Mouse (Mus musculus) heart, postnatal 14 days (tissue): ENCODE measurements around the gene Fads3. TPM values are rescaled to one million over a fixed set of nuclear protein-coding genes. Genes with fewer than 3 reads are reported as not detected.
A peak's percentile ranks its signal among the peaks of the same experiment; 100 is the strongest.

ENCODE experiments used
- DNase-seq, 2 experiments: peaks; one replicate each; pipeline ENCODE4 v3.0.0; 2021 to 2022
- intact Hi-C: fragments of 180-260 bp; cut with DNase I; formaldehyde crosslinking; loops from one replicate; pipeline ENCODE4 v1.15.1; 2025
- total RNA-seq, 2 experiments: library from RNA; stranded (reverse); gene quantifications; 2 replicates each; pipeline ENCODE4 v1.2.3; 2021

The Fads3 gene
- total RNA-seq, 2 experiments from 2014 or later: 33.0 to 36.3 TPM

DNA sequence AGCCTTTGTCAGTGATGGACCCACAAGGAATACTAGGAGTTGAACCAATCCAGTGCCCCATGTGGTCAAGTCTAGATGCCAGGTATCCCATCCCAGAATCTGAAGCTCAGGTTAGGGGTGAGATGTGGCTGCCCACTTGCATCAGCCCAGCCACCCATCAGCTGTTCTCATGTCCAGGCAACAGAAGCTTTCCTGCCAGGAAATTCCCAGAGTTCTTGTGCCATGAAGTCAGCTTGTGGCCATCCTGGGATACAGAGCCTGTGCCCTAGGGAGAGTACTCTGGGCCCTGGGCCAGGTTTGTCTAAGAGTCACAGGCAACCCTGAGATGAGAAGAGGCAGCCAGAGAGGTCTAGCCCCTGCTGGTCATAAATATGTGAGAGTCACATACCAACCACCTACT lies 2.3 kb downstream of the Fads3 start:
- intact Hi-C loops: loop anchor here (5.0 kb wide), 1 partner anchor 154 kb away; no protein-coding TSS in a partner anchor
- peak; percentile 73 to 82 for DNase-seq

DNA sequence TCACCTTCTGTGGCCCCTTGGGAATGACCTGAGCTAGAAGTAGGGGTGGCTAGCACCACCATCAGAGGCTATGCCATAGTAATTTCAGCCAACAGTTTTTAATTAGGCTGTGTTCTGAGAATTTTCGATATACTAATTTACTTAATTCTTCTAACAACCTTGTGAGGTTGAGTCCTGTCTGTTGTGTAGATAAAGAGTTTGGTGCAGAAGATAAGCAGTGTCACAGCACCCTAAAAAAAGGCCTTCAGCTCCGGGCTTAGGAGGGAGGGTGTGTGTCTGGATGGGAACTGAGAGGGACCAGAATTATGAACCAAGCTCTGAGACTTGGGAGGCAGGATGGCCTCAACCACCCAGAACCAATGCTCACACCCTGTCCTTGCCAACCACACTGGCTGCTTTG lies 4.3 kb downstream of the Fads3 start:
- intact Hi-C loops: no loop called here
- DNase-seq: no peak

DNA sequence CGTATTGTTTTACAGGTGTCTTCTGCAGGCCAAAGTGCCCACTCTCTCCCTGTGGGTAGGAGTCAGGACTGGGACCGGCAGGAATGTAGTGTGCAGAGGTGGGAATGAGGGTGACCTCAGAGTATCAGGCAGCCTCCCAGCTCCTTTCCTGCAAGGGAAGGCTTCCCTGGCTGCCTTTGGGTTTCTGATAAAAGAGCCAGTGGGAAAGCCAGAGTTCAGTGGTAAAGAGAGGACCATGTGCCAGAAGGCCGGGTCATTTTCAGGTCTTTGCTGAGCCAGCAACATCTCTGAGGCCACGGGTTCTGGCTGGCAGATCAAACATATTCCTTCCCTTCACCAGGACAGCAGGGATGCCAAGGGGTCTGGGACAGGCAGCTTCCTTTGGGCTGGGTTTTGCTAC lies 5.0 kb downstream of the Fads3 start:
- DNase-seq: peak in 1 of 2 experiments; percentile 49
- intact Hi-C loops: no loop called here

DNA sequence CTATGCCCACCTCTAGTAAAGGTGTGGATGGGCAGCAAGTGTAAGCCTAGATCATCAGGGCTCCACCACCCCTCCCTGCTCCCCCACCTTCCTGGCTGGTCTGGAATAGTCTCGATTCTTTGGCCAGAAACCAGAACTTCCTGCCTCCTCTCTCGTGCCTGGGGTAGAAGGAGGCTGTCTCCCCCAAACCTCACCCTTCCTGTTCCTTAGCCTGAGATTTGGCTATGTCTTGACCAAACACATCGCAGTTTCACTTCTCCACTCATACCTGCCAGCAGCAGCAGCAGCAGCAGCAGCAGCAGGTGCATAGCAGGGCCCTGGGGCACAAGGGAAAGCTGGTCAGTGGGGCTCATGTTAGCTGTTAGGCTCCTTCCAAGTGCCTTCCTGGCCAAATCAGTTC lies 5.6 kb downstream of the Fads3 start:
- DNase-seq: no peak
- intact Hi-C loops: no loop called here

DNA sequence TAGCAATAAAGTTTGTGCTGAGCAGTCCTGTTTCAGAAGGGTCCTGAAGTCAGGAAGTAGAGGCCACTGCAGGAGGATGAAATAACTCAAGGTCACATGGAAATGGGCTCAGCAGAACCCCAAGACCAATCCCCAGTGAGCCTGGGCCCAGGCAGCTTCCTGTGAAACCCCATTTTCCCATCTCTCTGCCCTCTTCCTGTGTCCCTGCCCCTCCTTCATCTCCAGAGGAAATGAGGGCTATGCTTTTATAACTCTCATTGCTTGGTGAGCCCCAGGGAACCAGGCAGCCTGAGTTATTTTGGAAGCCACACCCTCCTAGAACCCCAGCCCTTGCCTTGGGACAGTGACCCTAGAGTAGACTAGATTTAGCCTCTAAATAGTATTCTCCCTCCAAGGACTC lies 8.2 kb downstream of the Fads3 start:
- intact Hi-C loops: no loop called here
- DNase-seq: no peak

DNA sequence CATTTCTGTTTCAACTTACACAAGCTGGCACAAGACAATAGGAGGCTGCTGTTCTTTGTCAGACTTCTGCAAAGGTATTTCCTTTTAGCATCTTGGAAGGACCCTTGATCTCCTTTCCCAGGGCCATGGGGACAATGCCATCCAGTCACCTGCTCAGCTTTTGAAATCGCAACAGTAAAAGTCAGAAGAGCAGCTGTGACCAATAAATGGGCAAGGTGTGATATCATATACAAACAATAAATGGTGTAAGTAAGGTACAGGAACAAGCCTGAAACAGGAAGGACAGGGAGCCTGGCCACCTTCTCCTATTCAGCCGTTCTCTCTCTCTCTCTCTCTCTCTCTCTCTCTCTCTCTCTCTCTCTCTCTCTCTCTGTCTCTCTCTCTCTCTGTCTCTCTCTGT lies 9.1 kb downstream of the Fads3 start:
- no peak for DNase-seq
- intact Hi-C loops: no loop called here

DNA sequence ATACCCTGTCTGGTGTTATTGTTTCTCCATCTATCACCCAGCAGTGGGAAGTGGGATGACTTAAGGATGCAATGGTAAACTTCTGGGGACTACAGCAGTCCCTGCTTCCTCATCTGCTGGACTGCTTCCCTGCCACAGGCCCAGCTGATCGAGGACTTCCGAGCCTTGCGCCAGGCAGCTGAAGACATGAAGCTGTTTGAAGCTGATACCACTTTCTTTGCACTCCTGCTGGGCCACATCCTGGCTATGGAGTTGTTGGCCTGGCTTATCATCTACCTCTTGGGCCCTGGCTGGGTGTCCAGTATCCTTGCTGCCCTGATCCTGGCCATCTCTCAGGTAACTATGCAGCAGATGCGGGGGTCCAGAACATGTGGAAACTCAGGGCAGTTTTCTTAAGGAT lies 11.3 kb downstream of the Fads3 start:
- intact Hi-C loops: no loop called here
- no peak for DNase-seq

DNA sequence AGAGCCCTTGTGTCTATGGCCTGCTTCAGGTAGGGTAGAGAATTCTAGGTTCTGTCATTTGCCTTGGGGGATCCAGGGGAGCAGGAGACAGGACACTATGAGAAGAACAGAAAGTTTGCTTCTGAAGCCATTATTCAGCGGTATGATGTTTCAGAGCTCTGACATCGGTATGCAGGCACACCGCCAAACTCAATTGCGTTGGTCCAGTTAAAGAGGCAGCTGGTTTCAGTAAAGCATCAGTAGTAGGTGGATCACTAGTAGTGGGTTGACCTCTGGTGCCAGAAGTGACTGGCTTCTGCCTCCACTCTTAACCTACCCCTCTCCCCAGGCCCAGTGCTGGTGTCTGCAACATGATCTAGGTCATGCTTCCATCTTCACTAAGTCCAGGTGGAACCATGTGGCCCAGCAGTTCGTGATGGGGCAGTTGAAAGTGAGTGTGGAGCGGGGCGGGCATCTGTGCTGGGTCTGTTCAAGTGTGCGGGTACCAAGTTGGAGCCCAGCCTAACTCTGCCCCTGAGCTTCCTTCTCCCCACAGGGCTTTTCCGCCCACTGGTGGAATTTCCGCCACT lies 12.4 kb downstream of the Fads3 start:
- peak; percentile 23 to 37 for DNase-seq
- intact Hi-C loops: no loop called here

DNA sequence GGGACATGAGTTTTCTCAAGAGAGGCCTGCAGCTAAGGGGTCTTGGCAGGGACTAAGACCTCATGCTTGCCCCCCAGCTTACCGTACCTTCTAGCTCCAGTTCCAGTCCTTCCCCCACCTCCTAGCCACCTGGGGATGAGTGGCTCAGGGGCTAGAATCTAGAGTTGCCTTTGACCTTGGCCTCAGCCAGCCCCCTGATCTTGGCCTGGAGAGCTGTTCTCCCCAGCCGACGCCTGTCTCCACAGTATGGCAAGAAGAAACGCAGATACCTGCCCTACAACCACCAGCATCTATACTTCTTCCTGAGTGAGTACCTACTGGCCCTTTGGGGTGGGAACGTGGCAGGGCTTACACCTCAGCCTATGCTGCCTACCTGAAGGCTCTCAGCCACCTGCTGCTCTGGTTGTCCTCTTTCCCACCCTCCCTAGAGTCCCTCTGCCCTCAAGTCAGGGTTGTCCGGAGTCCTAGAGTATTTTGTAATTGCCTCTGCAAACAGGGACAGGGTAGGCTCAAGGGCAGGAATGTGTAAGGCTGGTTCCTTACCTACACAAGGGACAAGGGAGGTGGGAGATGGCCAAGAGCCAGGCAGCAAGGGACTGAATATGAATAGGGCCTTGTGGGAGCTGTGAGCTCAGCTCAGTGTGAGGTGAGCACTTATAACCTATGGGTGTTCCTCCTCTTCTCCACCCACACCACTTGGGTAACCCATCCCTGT lies 13.1 kb downstream of the Fads3 start:
- intact Hi-C loops: no loop called here
- DNase-seq: no peak

DNA sequence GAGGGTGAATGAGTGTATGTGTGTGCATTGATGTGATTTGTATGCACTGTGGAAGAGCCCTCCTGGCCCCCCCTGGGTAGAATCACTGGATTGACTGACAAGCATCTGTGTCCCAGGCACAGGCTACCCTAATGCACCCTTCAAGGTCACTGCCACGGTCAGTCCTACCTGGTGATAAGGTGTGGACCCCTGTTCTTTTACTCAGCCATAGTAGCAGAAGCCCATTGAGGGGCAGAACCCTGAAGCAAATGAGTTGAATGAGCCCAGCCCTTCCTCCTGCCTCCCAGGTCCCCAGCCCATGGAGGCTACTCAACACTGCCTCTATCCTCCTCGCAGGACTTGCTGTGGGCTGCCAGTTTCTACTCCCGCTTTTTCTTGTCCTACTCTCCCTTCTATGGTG lies 13.9 kb downstream of the Fads3 start:
- intact Hi-C loops: no loop called here
- DNase-seq: no peak

DNA sequence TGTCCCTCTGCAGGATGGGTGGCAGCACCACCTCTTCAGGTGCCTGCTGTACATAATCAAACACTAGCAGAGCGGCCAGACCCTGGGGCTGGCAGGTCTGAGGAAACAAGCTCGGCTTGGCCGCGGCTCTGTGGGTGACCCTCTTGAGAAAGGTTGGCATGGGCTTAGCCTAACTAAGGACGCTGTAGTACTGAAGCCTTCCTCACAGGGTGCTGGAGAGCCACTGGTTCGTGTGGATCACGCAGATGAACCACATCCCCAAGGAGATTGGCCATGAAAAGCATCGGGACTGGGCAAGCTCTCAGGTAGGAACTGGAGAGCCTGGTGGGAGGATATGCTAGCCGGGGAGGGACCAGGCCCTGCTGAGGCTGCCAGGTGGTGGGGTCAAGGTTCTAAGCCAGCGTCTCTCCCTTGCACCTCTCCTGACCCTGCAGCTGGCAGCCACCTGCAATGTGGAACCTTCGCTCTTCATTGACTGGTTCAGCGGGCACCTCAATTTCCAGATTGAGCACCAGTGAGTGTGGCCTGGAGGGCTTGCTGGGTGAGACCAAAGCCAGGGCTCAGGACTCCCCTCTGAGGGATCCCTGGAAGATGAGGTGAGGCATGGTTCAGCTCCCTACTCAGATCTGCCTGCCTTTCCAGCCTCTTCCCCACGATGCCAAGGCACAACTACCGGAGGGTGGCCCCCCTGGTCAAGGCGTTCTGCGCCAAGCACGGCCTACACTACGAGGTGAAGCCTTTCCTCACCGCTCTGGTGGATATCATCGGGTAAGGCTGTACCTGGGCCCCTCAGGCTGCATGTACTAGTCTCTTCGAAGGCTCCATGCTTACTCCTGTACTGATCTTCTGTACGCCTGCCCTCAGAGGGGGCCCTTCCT lies 14.7 kb downstream of the Fads3 start:
- intact Hi-C loops: no loop called here
- DNase-seq: no peak

DNA sequence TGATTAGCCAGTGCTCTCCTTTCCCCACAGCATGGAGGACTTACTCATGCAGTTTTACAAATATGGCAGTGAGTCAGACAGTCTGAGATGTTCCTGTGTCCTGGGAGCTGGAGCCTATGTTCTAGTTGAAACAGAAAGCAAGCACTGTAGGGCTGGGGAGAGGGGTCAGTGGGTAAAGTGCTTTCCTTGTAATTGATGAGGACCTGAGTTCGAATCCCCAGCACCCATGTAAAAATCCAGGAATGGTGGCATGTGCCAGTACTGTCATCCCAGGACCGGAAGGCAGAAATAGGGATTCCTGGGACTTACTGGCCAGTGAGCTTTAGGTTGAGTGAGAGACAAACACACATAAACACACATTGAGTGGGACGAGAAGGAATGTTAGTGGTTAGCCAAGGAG lies 15.3 kb downstream of the Fads3 start:
- no peak for DNase-seq
- intact Hi-C loops: no loop called here

DNA sequence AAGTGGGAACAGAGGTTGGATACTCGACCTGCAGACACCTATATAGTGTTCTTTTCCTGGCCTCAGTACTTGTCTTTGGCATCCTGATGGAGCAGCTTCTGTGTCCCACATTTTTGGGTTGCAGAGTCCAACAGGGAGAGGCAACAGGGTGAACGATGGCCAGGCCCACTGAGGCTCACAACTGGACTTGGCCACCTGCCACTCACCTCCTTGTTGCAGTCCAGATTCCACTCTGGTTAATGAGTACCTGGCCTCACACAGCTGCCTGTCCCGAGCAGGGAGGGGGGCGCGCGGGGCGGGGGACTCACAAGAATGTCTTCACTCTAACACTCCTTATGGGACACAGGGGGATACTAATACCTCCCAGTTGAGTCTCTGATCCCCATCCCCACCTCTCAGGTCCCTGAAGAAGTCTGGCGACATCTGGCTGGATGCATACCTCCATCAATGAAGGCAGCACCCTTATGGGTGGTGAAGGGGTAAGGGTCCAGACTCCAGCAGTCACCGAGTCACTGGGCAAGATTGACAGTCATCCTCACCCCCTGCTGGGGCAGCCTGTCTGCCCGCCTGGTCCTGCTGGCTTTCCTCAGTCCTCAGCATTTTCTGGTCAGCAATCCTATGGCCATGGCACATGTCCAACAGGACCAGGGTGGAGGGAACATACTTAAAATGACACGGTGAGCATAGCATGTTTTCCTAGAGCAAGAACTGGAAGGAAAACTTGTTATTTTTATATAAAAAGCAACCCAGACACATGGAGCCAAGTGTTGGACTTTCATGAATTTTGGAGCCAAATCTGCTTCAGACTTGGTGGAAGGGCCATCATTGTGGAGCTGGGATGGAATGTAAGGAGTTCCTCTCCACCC lies 16.4 kb downstream of the Fads3 start:
- no peak for DNase-seq
- intact Hi-C loops: no loop called here

DNA sequence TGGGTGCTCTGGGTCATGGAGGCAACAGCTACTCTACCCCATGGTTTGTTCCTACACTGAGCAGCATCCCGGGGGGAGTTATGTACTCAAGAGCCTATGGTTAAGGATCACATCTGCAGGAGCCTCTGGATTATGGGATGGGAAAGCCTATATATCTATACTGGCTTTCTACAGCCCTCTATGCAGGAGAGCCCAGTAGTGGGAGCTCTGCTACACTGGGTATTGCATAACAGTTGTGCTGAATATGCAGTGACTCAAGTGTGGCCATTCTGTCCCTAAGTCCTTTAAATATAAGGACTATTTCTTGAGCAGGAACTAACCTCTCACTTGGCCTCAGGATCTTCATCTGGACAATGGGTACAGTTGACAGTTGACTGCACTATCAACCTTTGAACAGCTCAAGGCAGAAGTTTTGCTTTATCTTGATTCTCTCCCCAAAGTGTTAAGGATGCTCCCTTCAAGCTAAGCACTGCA lies 17.0 kb downstream of the Fads3 start:
- intact Hi-C loops: no loop called here
- DNase-seq: no peak

DNA sequence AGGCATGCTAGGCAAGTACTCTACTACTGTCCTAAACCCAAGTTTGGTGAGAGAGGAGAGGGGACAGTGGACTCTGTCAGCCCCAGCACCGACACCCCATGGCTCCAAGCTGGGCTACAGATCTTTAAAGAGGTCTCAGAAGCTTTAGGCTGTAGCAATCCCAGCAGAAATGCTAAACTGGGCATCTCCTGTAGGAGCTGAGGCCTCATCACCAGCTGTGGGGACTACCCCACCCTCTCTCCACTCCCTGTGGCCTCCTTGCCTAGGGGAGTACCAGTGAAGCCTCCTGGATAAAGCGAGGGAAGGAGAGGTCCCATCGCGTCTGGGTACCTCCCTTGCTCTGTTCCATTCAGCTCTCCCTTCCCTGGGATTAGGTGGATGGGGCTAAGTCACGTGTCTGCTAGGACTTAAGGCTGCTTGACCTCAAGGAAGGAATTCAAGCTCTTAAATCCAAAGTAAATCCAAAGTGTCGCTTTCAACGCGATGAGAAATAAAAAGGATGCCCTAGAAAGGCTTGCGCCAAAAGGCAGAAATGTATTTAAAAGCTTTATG lies 17.6 kb downstream of the Fads3 start:
- intact Hi-C loops: no loop called here
- DNase-seq: no peak

DNA sequence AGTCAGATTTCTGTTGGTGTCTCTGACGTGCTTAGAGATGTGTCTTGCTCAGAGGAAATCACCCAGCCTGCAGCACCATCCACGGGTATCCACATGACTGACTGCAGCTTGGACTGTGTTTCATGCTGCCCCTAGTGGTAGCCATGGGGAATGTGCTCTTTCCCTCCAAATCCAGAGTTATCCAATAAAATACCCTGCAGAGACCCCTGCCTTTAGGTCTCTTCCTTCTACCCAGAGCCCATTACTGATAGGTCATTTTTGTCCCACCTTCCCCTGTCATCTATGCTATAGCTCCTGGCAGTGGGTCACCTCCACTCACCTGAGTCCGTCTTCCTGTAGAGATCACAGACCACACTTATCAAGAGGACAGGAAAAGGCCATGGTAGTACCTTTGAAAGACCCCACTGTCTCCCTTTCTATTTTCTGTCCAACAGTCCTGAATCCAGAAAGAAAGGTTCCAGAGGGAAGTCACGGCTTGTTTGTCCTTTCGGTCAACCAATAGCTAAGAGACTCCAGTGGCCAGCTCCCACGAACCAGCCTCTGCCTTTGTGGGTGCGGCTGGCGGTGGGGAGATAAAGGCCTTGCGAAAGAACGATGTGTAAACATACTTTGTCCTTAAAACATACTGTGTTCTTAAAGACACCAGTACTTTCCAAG lies 18.7 kb downstream of the Fads3 start:
- DNase-seq: peak; percentile 46 to 51
- intact Hi-C loops: no loop called here

DNA sequence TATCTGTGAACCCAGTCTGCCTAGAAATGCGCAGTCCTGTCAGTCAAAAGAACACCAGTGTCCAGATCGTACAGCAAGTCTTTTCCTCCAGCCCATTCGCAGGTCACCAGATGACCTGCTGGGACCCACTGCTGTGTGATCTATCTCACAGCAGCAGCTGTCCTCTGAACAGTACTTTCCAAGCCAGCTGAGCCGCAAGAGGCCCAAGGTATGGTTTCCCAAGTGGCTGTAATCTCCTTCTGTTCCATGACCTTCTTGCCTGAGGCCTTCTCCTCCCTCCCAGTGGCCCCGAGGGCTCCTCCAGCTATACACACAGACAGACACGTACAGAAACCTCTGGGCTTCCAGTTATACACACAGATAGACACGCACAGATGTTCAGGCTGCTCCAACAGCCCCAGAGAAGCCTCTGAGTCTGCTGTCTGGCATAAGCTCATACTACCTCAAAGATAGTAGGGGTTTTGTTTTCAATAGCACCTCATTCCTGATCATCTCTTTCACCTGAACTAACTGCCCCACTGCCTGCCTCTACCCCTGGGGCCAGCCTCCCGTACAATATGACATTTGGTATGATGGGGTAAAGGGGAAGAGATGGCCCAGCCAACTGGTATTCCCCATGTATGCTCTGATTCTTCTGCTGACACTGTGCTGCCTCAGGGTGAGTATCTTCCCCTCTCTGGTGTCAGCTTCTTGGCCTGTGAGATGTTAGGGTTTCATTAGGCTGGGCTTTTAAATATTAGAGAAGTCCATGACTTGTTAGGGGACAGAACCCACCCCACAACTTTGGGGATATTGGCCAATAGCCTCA lies 19.6 kb downstream of the Fads3 start:
- DNase-seq: no peak

DNA sequence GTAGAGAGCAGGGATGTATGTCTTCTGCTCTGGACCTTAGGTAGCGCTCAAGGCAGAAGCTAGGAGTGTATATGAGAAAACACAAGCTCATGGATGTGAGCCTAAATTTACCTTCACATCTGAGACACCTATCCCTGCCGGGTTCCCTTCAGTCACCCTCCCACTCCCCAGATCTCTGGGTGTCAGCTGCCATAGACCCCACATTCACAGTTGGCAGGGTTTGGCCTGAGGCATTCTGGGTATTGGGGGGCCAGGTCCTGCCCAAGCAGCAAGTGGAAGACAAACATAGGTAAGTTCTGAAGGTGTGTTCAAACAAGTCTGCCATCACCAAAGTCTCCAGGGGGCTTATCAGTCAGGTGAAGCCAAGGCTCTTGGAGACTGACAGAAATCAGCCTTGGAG lies 20.3 kb downstream of the Fads3 start:
- intact Hi-C loops: no loop called here
- DNase-seq: no peak

More for the DNA sequence above, 19.6 kb downstream of the Fads3 start:
- intact Hi-C loops: no loop called here

DNA sequence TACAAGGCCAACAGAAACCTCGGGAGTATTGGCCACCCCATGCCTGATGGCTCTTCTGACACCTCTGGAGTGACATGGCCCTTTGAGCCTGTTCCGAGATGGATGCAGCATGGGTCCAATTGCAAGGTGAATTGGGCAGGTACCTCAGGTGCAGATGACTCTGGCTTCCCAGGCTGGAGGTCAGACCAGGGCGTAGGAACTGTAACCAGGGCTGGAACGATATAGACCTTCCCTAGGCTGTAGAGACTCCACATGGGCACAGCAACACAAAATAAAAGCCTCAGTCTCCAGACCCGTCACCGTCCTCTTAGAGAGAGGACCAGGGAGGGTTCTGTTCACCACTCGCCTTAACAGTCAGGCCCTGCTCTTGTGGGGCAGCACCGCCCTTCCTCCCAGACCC lies 20.9 kb downstream of the Fads3 start:
- intact Hi-C loops: no loop called here
- no peak for DNase-seq
